Mouse (Mus musculus) olfactory bulb, adult 2 months (tissue): Measurements from ENCODE around the gene Sgms2.

Experiments used
- CTCF ChIP-seq: fragments of 200-500 bp; IDR thresholded peaks from 2 replicates; pipeline ENCODE4 v1.5.1; 2012; ENCODE audit warnings: low read depth, mild to moderate bottlenecking, low read length, moderate library complexity; ENCODE audit not compliant: insufficient read depth
- POLR2A ChIP-seq: fragments of 200-500 bp; IDR thresholded peaks from 2 replicates; pipeline ENCODE4 v1.6.1; 2012; ENCODE audit warnings: mild to moderate bottlenecking, low read depth, low read length, moderate library complexity; ENCODE audit not compliant: insufficient read depth

DNA sequence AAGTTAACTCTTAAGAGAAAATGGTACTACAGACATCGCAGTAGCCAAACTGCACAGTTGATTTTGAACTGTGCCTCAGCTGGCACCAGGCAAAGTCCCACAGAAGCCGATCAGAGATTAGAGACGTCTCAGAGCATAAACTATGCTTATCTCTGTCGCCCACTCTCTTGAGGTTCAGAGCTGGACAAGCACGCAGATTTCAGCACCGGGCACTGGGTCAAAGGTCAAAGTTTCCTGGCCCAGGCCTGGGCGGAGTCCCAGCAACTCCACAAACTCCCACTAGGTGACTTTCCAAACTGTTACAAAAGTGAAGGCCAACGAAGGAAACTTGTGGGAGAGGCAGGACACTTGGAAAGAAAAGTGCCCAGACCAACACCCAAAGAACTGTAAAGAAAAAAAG, 220.1 kb downstream of the Sgms2 start:
- TF ChIP-seq CTCF: no peak
- TF ChIP-seq POLR2A: no peak
